Mouse (Mus musculus) urinary bladder, adult 18-20 months (tissue): ENCODE results near the gene Kcnk5.

ENCODE experiments used
- DNase-seq, 2 experiments: peaks; one replicate each; pipeline ENCODE4 v3.0.0; 2022; ENCODE audit warnings: low spot score in 2 of 2, mixed read lengths in 2 of 2

Kcnk5 gene

GRCm38 (mm10) chr14:20181466-20181921, at the start of gene Kcnk5:
Kcnk5 (minus strand) TSS chr14:20181809.
- DNase-seq = peak; percentile 89 to 95

- no peak for DNase-seq
Observed at GRCm38 (mm10) chr14:20230063-20230491, 48.5 kb upstream of the Kcnk5 start.

GRCm38 (mm10) chr14:20229437-20229836, 47.8 kb upstream of the Kcnk5 start:
- DNase-seq = no peak

- DNase-seq = no peak
Observed at GRCm38 (mm10) chr14:20228336-20228735, 46.7 kb upstream of the Kcnk5 start.

- no peak for DNase-seq
Observed at GRCm38 (mm10) chr14:20226982-20227381, 45.4 kb upstream of the Kcnk5 start.

- no peak for DNase-seq
Observed at GRCm38 (mm10) chr14:20226488-20226887, 44.9 kb upstream of the Kcnk5 start.

GRCm38 (mm10) chr14:20225525-20225924, 43.9 kb upstream of the Kcnk5 start:
- DNase-seq = no peak

GRCm38 (mm10) chr14:20224576-20225218, 43.1 kb upstream of the Kcnk5 start:
- no peak for DNase-seq

- no peak for DNase-seq
Observed at GRCm38 (mm10) chr14:20224163-20224562, 42.6 kb upstream of the Kcnk5 start.

GRCm38 (mm10) chr14:20223253-20223652, 41.6 kb upstream of the Kcnk5 start:
- no peak for DNase-seq

GRCm38 (mm10) chr14:20221083-20221482, 39.5 kb upstream of the Kcnk5 start:
- DNase-seq = no peak

GRCm38 (mm10) chr14:20219849-20220248, 38.2 kb upstream of the Kcnk5 start:
- DNase-seq = no peak

- DNase-seq = no peak
Observed at GRCm38 (mm10) chr14:20217299-20217864, 35.8 kb upstream of the Kcnk5 start.

GRCm38 (mm10) chr14:20216561-20217298, 35.1 kb upstream of the Kcnk5 start:
- no peak for DNase-seq

- no peak for DNase-seq
Observed at GRCm38 (mm10) chr14:20215826-20216225, 34.2 kb upstream of the Kcnk5 start.

- peak in 1 of 2 experiments; percentile 33 for DNase-seq
Observed at GRCm38 (mm10) chr14:20214125-20214524, 32.5 kb upstream of the Kcnk5 start.

GRCm38 (mm10) chr14:20211754-20212601, 30.4 kb upstream of the Kcnk5 start:
- DNase-seq = no peak

GRCm38 (mm10) chr14:20209926-20210325, 28.3 kb upstream of the Kcnk5 start:
- no peak for DNase-seq

GRCm38 (mm10) chr14:20208435-20208834, 26.8 kb upstream of the Kcnk5 start:
- DNase-seq = peak; percentile 44 to 75

- DNase-seq = no peak
Observed at GRCm38 (mm10) chr14:20205747-20206146, 24.1 kb upstream of the Kcnk5 start.

- no peak for DNase-seq
Observed at GRCm38 (mm10) chr14:20203301-20203700, 21.7 kb upstream of the Kcnk5 start.

GRCm38 (mm10) chr14:20202655-20203181, 21.1 kb upstream of the Kcnk5 start:
- DNase-seq = no peak
